Mouse (Mus musculus): ENCODE results near the gene Srgap1.
"Not testable (repeated sequence)": the region's sequence is repeated elsewhere in the genome, so short reads cannot be mapped to it uniquely, and the experiment has no call there.

Gene Srgap1

GRCm38 (mm10) chr10:121817983-121818382 lies 229.1 kb downstream of the Srgap1 start:
- DNase-seq, result no peak

- DNase-seq, result no peak
These were observed 239.3 kb downstream of the Srgap1 start for GRCm38 (mm10) chr10:121807771-121808170.

GRCm38 (mm10) chr10:121806806-121807205 lies 240.3 kb downstream of the Srgap1 start:
- no peak for DNase-seq

GRCm38 (mm10) chr10:121805933-121806341 lies 241.2 kb downstream of the Srgap1 start:
- DNase-seq, result no peak

- no peak for DNase-seq
These were observed 242.6 kb downstream of the Srgap1 start for GRCm38 (mm10) chr10:121804551-121804950.

- DNase-seq, result no peak
These were observed 247.1 kb downstream of the Srgap1 start for GRCm38 (mm10) chr10:121800041-121800440.

GRCm38 (mm10) chr10:121796027-121796802 lies 250.9 kb downstream of the Srgap1 start:
- no peak for DNase-seq

- DNase-seq, result no peak
These were observed 252.6 kb downstream of the Srgap1 start for GRCm38 (mm10) chr10:121794486-121794885.

GRCm38 (mm10) chr10:121792661-121793060 lies 254.5 kb downstream of the Srgap1 start:
- no peak for DNase-seq

- no peak for DNase-seq
These were observed 257.0 kb downstream of the Srgap1 start for GRCm38 (mm10) chr10:121790078-121790477.

GRCm38 (mm10) chr10:121788536-121788935 lies 258.6 kb downstream of the Srgap1 start:
- no peak for DNase-seq

GRCm38 (mm10) chr10:121781159-121781558 lies 266.0 kb downstream of the Srgap1 start:
- DNase-seq, result no peak

GRCm38 (mm10) chr10:121775990-121776389 lies 271.1 kb downstream of the Srgap1 start:
- no peak for DNase-seq

GRCm38 (mm10) chr10:121773813-121774212 lies 273.3 kb downstream of the Srgap1 start:
- no peak for DNase-seq

GRCm38 (mm10) chr10:121770624-121771577 lies 276.2 kb downstream of the Srgap1 start:
- DNase-seq, result no peak

- no peak for DNase-seq
These were observed 277.4 kb downstream of the Srgap1 start for GRCm38 (mm10) chr10:121769711-121770110.

- not testable (repeated sequence) for DNase-seq
These were observed 279.8 kb downstream of the Srgap1 start for GRCm38 (mm10) chr10:121767295-121767694.

GRCm38 (mm10) chr10:121765174-121766057 lies 281.7 kb downstream of the Srgap1 start:
- DNase-seq, result no peak

- no peak for DNase-seq
These were observed 282.5 kb downstream of the Srgap1 start for GRCm38 (mm10) chr10:121764469-121765173.

- no peak for DNase-seq
These were observed 283.9 kb downstream of the Srgap1 start for GRCm38 (mm10) chr10:121763191-121763590.

- no peak for DNase-seq
These were observed 285.0 kb downstream of the Srgap1 start for GRCm38 (mm10) chr10:121762141-121762540.

GRCm38 (mm10) chr10:121759095-121759494 lies 288.0 kb downstream of the Srgap1 start:
- no peak for DNase-seq

Measured in cerebellum, adult 9-10 months (tissue).